Mouse (Mus musculus) cerebellum, postnatal 4 days (tissue): Measurements from ENCODE around the gene Aldh1a2.
A peak's percentile ranks its signal among the peaks of the same experiment; 100 is the strongest.

Experiments used
- DNase-seq, 2 experiments: peaks; one replicate each; pipeline ENCODE4 v3.0.0; 2022; ENCODE audit warnings: low spot score in 2 of 2, mixed read lengths in 1 of 2

Gene Aldh1a2

GRCm38 (mm10) chr9:71216036-71216995 lies 727 bp downstream of the Aldh1a2 start:
- peak in 1 of 2 experiments; percentile 16 for DNase-seq

GRCm38 (mm10) chr9:71216996-71217792 lies 1.6 kb downstream of the Aldh1a2 start:
- DNase-seq, result no peak

GRCm38 (mm10) chr9:71217793-71218095 lies 2.2 kb downstream of the Aldh1a2 start:
- no peak for DNase-seq

GRCm38 (mm10) chr9:71219161-71219560 lies 3.6 kb downstream of the Aldh1a2 start:
- DNase-seq, result no peak

- DNase-seq, result no peak
Observed at GRCm38 (mm10) chr9:71220401-71220800, 4.8 kb downstream of the Aldh1a2 start.

- DNase-seq, result no peak
Observed at GRCm38 (mm10) chr9:71227226-71227970, 11.8 kb downstream of the Aldh1a2 start.

- no peak for DNase-seq
Observed at GRCm38 (mm10) chr9:71230011-71230410, 14.4 kb downstream of the Aldh1a2 start.

GRCm38 (mm10) chr9:71236540-71236939 lies 21.0 kb downstream of the Aldh1a2 start:
- DNase-seq, result no peak

GRCm38 (mm10) chr9:71239926-71240325 lies 24.3 kb downstream of the Aldh1a2 start:
- no peak for DNase-seq

- DNase-seq, result no peak
Observed at GRCm38 (mm10) chr9:71241515-71242411, 26.2 kb downstream of the Aldh1a2 start.

GRCm38 (mm10) chr9:71242412-71242781 lies 26.8 kb downstream of the Aldh1a2 start:
- DNase-seq, result no peak

- DNase-seq, result no peak
Observed at GRCm38 (mm10) chr9:71254380-71254779, 38.8 kb downstream of the Aldh1a2 start.

GRCm38 (mm10) chr9:71262711-71263110 lies 47.1 kb downstream of the Aldh1a2 start:
- DNase-seq, result no peak

GRCm38 (mm10) chr9:71269711-71270110 lies 54.1 kb downstream of the Aldh1a2 start:
- no peak for DNase-seq

GRCm38 (mm10) chr9:71270205-71270604 lies 54.6 kb downstream of the Aldh1a2 start:
- DNase-seq, result no peak

GRCm38 (mm10) chr9:71276149-71276721 lies 60.6 kb downstream of the Aldh1a2 start:
- DNase-seq, result no peak

- no peak for DNase-seq
Observed at GRCm38 (mm10) chr9:71278741-71279140, 63.2 kb downstream of the Aldh1a2 start.

GRCm38 (mm10) chr9:71283156-71283555 lies 67.6 kb downstream of the Aldh1a2 start:
- no peak for DNase-seq

- no peak for DNase-seq
Observed at GRCm38 (mm10) chr9:71285231-71285630, 69.6 kb downstream of the Aldh1a2 start.

- DNase-seq, result no peak
Observed at GRCm38 (mm10) chr9:71286420-71286819, 70.8 kb downstream of the Aldh1a2 start.

GRCm38 (mm10) chr9:71288738-71289137 lies 73.1 kb downstream of the Aldh1a2 start:
- no peak for DNase-seq
